Mouse (Mus musculus): ENCODE measurements around the gene Bicc1.

GRCm38 (mm10) chr10:71123395-71123794, 36.1 kb downstream of the Bicc1 start:
- no peak for TF ChIP-seq CTCF (IDR thresholded peaks at IDR 0.05)
- no peak for TF ChIP-seq EP300 (IDR thresholded peaks at IDR 0.05; ENCODE audit: insufficient read depth, low read depth, low read length)
- no peak for TF ChIP-seq POLR2A (IDR thresholded peaks at IDR 0.05; ENCODE audit: insufficient read depth, low read depth, low read length)

Measured in heart, adult 2 months (tissue).